Mouse (Mus musculus): ENCODE results near the gene Ankrd13c.

- TF ChIP-seq ZC3H11A (IDR thresholded peaks at IDR 0.05; ENCODE audit: borderline replicate concordance, low read depth, low read length) (no peak), ZNF384 (IDR thresholded peaks at IDR 0.05; ENCODE audit: low read depth, low read length) (no peak), CHD2 (IDR thresholded peaks at IDR 0.05; ENCODE audit: low read depth, low read length) (no peak), MAFK (IDR thresholded peaks at IDR 0.05; ENCODE audit: insufficient read depth, low read depth, low read length) (no peak), HCFC1 (IDR thresholded peaks at IDR 0.05; ENCODE audit: borderline replicate concordance, insufficient read depth, low read length) (no peak)
Measured at GRCm38 (mm10) chr3:157993322-157993721, 46.3 kb downstream of the Ankrd13c start.

Data from ES-E14 (cell line).